1 mouse cellular context compared by ENCODE assay signal in the genomic region with DNA sequence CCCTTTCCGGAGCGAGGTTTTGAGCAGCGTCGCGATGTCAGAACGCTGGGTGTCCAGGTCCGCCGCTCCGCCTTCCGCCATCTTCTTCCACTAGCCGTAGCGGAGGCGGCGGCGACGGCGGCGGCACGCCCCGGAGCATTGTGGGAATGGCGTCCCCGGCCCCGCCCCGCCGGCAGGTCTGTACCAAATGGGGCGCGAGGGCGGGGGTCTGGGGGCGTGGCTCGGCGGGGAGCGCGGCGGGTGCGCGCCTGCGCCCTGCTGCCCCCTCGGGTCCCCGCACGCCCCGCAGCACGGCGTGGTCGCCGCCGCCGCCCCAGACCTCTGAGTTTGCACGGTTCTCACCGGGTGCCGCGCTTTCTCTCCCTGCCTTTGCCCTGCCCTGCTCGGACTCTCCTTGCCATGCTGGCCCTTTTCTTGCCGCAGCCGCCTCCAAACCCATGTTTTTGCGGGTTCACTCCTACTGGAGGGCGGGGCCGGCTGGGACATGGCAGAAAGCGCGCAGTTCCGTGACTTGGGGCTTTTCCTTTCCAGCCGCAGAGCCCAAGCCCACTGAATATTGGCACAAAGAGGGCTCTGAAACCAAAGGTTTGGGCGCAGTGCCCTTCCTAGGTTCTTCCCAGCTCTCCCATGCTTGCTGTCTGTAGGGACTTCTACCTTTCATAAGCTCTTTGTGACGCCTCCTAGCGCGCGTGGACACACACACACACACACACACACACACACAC.
A peak's percentile ranks its signal among the peaks of the same experiment; 100 is the strongest.
TF ChIP-seq lines count a peak whose summit lies in the region.

A gene (minus strand): TSS at position 161 of the 725 bp plus-strand sequence.

TF ChIP-seq in MEL, 35 proteins besides CTCF, POLR2A, EP300 and RAD21 (continued from another document):
- no peak for TF ChIP-seq JUND (IDR thresholded peaks at IDR 0.05; ENCODE audit: low read depth, low read length)
- no peak for TF ChIP-seq SMC3 (IDR thresholded peaks at IDR 0.05; ENCODE audit: low read depth, low read length)
- no peak for TF ChIP-seq RCOR1 (IDR thresholded peaks at IDR 0.05; ENCODE audit: low read depth, low read length)
- TF ChIP-seq BHLHE40 (IDR thresholded peaks at IDR 0.05; ENCODE audit: borderline replicate concordance, low read depth, low read length): no peak
- no peak for TF ChIP-seq UBTF (IDR thresholded peaks at IDR 0.05; ENCODE audit: borderline replicate concordance, insufficient read depth, low read depth, low read length)
- no peak for TF ChIP-seq MYB (IDR thresholded peaks at IDR 0.05; ENCODE audit: low read depth, low read length)
- TF ChIP-seq ZMIZ1 (IDR thresholded peaks at IDR 0.05; ENCODE audit: low read depth, low read length): peak; percentile 76; the same call in 1 of the 2 replicates
- TF ChIP-seq MYC (IDR thresholded peaks at IDR 0.05; ENCODE audit: low read depth, low read length): peak; percentile 52; the same call in 1 of the 2 replicates
- no peak; the same call in 1 of the 2 replicates for TF ChIP-seq KAT2A (conservative IDR thresholded peaks at IDR 0.05; ENCODE audit: low read depth, low read length)
- 0 out of 2 replicates have a peak, but pooled peaks have one; percentile 19 for TF ChIP-seq ELF1 (IDR thresholded peaks at IDR 0.05; ENCODE audit: low read depth, low read length)
